Mouse (Mus musculus): ENCODE data around the gene Tmem150c.

DNA sequence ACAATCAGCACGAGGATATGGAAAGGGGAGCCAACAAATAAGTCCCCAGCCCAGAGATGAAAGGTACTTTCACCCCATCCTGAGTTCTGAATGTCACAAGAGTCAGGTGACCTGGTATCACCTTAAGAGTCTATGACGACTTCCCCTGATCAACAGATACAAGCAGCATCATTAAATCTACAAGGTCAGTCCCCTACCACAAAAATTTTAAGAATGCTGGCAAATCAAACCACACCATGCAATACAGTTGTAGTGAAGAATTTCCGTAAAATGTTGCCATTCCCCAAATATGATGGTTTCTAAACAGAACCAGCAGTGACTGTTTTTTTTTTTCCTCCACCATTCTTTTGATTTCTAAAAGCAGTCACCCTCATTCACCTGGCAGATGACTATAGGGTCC lies 49.0 kb downstream of the Tmem150c start:
- TF ChIP-seq TCF3 (IDR thresholded peaks at IDR 0.05; ENCODE audit: insufficient read length, low read depth) (no peak), TCF12 (IDR thresholded peaks at IDR 0.05; ENCODE audit: insufficient read depth, poor library complexity, severe bottlenecking) (no peak), POLR2A (IDR thresholded peaks at IDR 0.05; ENCODE audit: insufficient read length, low read depth) (no peak), MYOD1 (IDR thresholded peaks at IDR 0.05; ENCODE audit: control insufficient read depth in 1 of 3, insufficient read length in 2 of 3, low read depth in 2 of 3) (no peak), USF1 (IDR thresholded peaks at IDR 0.05; ENCODE audit: low read depth) (no peak), MAX (IDR thresholded peaks at IDR 0.05; ENCODE audit: low read depth) (no peak)

Measured in myocyte (in vitro differentiated cells).